Mouse (Mus musculus) monocyte, adult 2 months (primary cell): ENCODE data around the gene Rrnad1.
A peak's percentile ranks its signal among the peaks of the same experiment; 100 is the strongest.

Experiments
- DNase-seq, 2 experiments: peaks; one replicate each; pipeline ENCODE4 v3.0.0; 2022; ENCODE audit warnings: low spot score in 2 of 2, low read depth in 1 of 2

Rrnad1 gene

DNA sequence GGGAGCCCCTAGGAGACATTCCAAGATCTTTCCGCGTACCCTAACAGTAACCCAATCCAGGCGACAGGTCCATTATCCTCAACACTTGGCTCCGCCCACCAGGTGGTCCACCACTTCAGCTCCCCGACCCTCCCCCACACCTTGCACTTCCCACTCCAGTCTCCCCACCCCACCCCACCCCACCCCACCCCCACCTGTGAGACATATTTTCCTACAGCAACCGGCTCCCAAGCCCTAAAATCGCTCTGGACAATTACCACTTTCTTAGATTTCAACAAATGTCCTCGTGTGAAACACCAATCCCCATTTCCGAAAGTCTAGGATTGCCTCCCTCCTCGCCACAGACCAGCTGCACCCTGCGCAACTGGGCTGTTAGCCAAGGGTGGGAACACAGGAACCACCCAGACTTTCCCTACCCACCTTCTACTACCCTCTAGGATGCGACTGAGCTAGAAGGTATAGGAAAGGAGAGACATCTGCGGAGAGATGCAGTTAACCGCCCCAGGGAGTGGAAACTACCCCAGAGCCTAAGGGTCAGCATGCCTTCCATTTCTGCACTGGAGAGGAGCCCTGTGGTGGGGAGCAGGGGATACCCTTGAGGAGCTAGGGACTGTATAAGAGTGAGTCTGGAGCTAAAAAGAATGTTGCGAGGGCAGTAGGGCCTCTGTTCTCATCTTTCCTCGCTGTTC is 18.9 kb upstream of the Rrnad1 start:
- no peak for DNase-seq

DNA sequence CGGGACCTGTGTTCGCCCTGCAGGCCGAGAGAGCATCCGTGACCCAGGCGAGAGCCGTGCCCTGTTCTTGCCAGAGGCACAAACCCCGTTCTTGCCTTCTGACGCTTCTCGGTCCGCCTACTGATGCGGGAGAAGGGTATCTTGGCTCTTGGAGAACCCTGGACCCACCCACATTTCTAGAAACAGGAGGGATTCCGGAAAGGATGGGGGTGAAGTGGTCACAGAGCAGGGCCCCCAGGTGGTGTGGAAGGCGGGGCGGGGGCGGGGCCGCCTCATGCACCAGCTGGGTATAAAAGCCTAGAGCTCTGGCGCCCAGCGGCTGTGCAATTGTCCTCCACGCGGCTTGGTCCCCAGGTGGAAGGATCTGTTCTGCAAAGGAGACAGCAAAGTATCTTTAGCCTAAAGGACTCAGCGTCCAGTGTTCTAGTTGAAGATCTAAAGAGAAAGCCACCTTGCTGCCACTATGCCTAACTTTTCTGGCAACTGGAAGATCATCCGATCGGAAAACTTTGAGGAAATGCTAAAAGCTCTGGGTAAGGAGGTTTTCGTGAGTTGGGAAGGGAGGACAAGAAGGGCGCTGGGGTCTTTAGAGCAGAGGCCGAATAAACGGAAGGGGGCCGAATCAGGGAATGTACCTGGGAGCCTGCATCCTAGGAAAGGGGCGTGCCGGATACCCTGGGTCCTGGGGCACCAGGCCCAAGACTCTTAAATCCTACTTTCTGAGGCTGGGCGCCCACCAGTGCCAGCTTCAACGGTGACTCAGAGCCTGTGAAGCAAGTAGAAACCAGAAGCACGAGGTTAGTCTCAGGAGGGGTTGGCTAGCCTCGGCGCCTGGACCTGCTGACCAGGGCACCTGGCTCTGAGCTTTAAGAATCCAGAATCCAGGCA is 18.1 kb upstream of the Rrnad1 start, which contains the start of gene Crabp2:
Crabp2 (plus strand) TSS at position 289 of the 888 bp plus-strand sequence.
- DNase-seq: no peak

DNA sequence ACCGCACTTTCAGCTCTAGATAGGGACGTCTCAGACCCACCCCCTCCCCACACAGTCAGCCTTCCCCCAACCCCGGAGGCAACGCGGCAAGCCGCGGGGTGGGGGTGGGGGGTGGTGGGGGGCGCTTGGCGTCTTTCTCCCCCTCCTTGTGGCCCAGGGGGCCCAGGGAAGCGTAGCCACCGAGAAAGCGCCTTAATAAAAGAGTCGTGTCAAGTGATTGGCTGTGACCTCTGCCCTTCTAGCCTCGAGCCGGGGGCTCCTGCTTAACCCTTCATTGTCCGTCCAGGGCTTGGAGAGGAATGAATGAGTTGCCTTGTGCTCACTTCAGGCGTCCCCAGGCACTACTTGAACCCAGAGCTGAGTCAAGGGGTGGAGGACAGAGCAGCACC is 17.3 kb upstream of the Rrnad1 start:
- DNase-seq: no peak

DNA sequence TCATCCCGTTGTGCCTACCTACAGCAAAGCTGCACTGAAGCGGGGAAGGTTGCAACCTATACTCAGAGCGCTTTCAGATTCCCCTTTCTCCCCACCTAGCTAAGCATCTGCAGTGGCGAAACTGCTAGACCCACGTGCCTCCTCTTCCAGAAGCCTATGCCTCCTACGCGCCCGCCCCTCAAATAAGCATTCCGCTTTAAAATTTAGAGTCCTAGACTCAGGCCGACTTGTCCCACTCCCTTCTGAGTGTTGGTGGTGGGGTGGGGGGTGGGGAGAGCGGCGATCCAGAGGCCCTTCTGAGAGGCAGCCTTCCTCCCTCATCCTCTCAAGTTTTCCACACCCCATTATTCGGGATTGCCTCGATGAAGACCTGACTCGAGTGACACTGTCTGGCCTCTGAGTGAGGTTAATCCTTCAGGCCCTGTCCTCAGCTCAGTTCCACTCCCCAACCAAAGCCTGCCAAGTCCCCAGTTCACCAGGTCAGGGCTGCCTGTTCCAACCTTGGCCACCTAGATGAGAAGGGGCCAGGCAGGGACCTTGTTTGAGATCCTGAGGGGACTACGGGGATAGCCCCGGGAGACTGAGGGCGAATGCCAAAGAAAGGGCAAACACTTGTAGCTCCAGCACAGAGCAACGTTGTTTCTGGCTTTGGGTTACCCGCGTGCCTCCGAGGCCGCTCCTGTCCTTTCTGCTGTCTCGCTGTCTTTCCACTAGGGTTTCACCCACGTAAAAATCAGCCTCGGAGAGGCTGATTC is 16.7 kb upstream of the Rrnad1 start:
- DNase-seq: no peak

DNA sequence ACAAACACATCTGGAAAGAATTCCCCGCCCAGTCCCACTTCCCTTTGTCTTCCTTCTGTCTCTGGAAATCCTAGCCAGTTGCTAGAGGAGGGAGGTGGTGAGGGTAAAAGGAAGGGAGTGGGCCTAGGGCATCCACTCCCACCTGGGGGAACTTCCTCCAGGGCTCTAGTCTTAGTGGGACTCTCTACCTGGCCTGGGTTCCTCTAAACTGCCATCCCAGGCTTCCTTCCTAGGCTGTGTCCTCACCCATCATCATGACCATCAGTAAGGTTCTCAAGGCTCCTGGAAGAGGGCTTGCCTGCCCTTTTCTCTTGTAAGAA is 16.0 kb upstream of the Rrnad1 start:
- DNase-seq: no peak

DNA sequence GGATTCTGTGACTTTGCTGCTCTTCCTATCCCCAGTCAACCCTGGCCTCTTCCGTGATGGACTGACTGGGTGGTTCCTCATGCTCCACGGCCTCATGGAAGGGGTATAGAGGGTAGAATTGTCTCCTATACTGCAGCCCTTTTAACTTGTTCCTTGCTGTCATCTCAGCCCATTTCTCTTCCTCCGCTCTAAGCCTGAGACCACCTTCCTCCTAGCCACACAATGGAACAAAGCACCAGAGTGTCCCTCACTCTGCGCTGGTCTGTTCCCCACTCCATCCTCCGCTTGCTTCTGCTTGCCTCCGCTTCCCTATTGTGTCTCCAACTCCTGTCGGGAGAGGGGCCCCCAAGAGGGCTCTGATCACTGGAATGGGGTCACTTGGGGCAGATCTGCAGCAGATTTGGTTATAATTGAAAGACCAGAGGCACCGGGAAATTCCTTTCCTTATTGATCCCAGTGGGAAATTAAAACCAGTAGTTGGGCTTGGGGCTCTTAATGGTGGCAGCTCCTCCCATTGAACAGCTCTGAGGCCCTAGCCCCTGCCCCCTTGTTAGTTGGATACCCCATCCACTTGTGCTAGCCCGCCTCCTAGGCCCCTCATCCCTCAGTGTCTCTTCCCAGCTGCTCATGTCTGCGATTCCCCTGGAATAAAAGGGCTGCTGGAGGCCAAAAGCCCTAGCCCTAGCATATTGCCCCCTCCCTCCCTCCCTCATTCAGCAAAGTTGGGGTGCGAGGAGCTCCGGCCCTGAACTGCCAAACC is 15.4 kb upstream of the Rrnad1 start:
- DNase-seq: no peak

DNA sequence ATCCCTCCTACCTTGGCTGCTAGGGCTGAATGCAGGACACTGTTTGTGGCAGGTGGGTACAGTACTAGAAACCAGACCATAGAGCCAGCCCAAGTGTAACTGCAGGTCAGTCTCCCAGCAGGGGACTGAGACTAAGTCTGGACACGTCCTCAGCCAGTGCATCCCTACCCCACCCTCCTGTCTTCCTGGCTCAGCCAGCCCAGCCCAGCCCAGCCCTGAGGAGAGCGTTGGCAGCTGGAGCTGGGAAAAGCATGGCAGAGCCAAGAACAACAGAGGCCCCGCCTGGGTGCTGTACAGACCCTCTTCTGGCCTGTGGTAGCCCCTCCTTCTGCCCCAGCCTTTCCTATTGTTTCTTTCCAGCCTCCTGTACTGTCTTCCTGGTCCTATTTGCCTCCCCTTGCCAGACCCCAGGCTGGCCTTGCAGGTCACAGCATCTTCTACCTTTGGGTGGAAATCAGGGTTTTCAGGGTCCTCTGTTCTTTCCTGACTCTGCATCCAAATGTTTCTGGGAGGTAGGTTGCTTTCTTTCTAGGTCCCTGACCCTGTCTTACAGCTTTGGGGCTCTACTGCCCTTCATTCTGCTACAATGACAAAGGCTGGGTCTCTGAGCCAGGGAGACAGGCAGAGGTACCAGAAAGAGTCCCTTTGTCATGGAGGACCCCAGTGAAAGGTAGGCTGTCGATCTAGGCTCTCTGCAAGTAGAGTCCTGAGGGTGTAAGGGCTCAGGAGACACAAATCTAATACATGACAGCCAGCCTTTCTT is 14.5 kb upstream of the Rrnad1 start:
- DNase-seq: no peak

DNA sequence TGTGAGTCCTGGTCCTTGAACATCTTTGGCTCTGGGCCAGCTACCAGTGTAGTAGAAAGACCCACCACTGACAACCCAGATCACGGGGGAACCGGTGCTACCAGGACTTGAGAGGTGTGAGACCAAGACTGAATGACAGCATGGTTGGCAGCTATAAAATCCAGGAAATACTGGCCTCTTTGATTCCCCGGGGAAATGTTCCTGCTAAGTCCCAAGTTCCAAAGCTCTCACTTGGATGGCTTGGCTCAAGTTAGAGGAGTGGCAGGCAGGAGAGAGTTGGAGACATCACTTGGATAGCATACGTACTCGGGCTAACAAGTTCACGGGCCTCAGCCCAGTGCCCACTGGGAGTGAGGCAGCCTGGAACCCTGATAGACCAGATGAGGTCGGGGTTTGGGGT is 13.1 kb upstream of the Rrnad1 start:
- no peak for DNase-seq

DNA sequence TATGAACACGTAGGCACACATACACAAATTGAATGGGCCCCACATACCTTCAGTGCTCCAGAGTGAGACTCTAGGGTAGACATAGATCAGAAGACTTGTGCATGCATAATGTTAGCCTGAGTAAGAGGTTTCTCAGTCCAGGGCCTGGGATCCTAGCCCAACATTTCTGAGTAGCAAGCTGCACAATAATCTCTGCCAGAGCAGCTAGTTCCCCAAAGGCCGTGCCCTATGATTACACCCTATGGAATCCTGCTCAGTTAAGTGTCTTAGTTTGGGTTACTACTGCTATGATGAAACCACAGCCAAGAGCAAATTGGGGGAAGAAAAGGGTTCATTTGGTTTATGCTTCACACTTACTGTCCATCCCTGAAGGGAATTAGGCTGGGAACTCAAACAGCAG is 12.0 kb upstream of the Rrnad1 start:
- no peak for DNase-seq

DNA sequence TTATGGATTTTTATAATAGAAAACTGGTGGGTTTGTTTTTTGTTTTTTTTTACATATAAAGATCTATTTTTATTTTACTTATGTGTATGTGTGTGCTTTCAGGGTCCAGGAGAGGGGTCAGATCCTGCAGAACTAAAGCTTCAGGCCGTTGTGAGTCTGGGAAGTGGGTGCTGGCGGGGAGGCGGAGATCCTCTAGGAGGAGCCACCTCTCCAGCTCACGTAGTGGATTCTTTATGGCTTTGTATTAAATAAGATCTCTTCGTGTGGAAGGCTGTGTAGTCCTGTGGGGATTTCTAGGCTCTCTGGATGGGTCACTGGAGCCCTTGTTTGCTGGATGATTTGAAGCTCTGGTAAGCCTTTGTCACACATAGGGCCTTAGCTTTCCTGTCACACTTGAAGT is 10.1 kb upstream of the Rrnad1 start:
- DNase-seq: no peak

DNA sequence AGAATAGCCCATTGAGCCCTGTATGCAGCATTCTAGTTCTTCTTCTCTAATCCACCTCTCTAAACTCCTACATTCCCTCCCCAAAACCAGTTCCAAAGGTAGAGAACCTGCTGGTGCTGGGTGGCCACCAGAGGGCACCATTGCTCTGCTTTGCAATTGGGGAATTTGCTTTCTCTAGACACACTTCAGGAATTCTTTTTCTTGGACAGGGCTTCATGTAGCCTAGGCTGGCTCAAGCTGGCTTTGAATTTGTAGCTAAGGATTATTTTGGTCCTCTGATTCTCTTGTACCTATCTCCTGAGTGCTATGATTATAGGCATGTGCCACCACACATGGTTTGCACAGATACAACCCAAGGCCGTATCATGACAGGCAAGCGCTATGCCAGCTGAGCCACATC is 5.3 kb upstream of the Rrnad1 start:
- DNase-seq: no peak

DNA sequence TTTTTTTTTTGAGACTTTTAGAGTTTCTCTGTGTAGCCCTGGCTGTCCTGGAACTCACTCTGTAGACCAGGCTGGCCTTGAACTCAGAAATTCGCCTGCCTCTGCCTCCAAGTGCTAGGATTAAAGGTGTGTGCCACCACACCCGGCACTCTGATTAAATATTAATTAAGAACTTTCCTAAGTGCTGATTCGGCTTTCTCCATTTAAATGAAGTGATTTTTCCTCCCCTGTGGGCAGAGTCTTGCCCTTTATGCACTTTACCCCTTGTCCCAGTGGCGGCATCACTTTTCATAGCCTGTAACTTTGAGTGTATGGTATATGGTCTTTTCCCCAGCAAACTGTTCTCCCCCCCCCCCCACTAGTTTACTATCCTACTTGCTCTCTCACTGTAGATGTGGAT is 4.7 kb upstream of the Rrnad1 start:
- DNase-seq: no peak

DNA sequence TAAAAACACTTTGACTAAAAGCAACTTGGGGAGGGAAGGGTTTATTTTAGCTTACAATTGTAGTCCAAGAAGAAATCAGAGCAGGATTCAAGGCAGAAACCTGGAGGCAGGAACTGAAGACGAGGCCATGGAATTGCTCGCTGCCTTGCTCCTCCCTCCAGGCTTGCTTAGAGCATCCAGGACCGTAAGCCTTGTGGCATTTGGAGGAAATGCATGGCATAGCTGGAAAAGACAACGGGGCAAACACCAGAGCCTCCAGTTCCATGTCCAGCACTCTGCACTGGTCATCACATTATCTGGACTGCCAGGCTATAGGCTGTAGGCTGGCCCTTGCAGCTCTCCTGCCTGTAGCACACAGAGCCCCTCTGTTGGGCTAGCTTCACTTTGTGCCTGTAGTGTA is 4.0 kb upstream of the Rrnad1 start:
- DNase-seq: no peak

DNA sequence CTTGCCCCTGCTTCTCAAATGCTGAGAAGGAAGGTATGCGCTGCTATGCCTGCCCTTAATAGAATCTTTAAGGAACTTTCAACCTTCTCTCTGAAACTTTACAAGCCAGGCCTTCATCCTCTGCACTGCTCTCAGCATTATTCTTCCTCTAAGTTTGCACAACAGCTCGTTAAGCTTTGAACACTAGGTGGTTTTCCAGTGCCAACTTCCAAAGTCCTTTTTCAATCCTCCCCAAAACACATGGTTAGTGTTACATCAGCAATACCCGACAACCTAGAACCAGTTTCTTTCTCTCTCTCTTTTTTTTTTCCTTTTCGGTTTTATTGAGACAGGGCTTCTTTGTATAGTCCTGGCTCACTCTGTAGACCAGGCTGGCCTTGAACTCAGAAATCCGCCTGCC is 3.5 kb upstream of the Rrnad1 start:
- DNase-seq: no peak

DNA sequence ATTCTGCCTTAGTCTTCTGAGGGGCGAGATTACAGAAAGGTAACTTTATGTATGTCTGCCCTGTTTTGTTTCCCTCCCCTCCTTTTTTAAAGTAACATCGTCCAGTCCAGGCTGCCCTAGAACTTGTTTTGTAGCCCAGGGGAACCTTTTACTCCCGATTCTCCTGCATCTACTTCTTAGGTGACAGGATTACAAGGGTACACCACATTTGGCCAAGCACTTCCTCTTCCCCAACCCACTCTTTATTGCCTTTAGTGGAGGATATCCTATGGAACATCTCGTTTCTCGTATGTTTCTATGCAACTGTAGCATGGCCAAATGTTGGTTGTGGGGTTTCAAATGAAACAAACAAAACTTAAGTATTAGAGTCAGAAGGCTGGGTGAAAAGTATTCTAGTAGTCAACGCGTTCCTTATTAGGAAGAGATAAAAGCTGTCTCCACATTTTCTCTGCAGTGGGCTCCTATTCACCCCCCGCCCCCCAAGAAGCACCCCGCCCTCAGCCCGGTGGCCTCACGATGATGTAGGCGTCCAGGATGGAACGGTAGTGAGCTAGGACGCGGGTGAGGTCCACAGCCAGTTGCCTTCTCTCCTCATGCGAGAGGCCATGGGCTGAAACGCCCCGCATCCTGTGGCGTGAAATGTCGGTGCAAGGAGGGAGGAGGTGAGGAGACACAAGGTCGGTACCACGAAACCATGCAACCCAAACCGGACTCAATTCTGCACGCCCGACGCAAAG is 1.0 kb downstream of the Rrnad1 start:
- DNase-seq: no peak

DNA sequence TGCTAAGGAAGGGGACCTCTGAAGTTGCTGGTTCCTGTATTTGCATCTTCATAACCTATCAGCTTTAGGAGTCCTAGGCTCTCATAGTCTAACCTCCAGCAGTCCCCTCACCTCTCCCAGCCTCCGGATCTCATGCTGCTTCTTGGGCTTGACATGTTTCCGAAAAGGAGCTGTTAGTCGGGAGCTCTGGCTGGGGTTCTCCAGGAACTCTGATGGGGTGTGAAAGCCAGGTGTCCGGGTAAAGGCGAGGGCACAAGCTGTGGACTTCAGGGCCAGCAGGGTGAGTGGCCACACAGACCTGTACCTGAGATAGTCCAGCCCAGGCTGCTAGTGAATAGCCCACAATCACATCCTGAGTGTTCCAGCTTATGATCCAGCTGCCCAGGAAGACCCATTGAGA is 3.1 kb downstream of the Rrnad1 start:
- no peak for DNase-seq

DNA sequence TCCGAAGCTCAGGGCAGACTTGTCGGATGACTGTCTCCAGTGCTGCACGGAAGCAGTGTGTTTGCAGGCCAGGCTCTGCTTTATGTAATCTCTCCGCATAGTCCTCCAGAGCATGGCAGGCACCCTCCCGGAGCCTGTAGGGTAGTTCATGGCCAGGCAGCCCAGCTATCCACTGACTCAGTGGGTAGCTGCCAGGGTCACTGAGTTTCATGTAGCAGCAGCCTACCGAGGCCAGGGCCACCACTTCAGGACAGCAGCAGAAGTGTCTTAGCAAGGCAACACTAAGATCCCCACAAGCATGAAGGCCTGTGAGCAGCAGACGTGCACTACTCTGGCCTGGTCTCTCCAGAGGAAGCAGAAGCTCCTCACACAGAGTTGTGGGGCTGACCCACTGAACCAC is 5.5 kb downstream of the Rrnad1 start:
- no peak for DNase-seq

DNA sequence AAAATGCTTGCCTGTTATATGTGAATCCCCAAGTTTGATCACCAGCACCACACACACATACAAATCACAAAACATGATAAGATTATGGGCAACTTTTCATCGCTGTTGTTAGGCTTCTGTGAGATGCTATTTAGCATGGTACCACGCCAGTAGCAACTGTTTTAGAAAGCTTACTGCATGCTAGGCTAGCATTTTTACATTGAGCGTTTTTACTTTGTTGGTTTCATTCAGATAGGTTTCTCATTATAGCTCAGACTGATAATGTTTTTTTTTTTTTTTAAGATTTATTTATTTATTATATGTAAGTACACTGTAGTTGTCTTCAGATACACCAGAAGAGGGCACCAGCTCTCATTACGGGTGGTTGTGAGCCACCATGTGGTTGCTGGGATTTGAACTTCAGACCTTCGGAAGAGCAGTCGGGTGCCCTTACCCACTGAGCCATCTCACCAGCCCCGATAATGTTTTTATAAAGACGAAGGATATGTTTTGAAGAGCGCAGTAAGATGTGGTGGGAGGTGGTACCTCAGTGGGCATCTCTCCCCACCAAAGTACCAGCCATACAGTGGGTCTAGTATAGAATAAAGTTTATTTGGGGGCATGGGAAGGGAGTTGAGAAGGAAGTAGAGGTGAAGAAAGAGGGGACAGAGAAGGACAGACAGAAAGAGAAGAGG is 10.1 kb downstream of the Rrnad1 start:
- no peak for DNase-seq

DNA sequence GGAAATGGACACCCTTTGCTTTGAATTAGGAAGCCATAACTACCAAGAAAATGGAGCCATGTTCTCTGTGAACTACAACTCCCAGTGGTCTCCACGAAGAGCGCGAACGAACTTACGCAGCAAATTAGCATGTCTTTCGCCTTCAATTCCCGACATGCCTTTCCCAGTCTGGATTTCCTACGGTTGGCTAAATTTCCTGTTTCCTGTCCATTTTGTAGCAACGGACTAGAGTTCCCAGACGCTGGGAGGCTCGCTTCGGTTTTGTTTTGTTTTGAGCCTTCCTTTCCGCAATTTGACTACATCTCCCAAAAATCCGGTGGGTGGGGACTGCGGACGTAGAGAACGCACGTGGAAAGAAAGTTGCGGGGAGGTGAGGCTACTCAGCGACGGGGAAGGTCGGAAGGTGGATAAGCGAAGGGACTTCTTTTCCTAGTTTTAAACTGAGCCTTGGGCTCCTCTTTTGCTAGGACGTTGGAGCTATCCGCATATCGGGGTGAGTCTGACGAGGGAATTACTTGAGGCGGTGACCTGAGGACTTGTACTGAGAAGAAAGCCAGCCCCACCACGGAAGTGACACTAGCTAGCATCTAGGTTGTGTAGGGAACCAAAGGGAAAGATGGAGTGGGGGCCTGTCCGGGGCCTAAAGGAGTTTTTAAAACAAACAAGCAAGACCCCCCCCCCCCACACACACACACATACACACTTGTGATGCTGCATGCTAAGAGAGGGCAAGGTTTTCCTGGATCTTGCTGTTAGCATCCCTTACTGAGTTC is 11.0 kb downstream of the Rrnad1 start, which contains the start of gene Mrpl24:
Mrpl24 (plus strand) TSS at position 171 of the 773 bp plus-strand sequence.
- peak; percentile 46 to 61 for DNase-seq
